Mouse (Mus musculus) left cerebral cortex, adult 8-10 months (tissue): Measurements from ENCODE around the gene Cenpa. TPM values are rescaled to one million over a fixed set of nuclear protein-coding genes. Genes with fewer than 3 reads are reported as not detected.

Experiments used
- DNase-seq, 2 experiments: peaks; one replicate each; pipeline ENCODE4 v3.0.0; 2022; ENCODE audit warnings: low spot score in 2 of 2
- total RNA-seq, 4 experiments: library from RNA; stranded (reverse); gene quantifications; 2 replicates each; pipeline ENCODE4 v1.2.4; 2022

Gene Cenpa
- total RNA-seq = 1 to 10 TPM; 3.8 to 4.9 (median 4.5) TPM

DNA sequence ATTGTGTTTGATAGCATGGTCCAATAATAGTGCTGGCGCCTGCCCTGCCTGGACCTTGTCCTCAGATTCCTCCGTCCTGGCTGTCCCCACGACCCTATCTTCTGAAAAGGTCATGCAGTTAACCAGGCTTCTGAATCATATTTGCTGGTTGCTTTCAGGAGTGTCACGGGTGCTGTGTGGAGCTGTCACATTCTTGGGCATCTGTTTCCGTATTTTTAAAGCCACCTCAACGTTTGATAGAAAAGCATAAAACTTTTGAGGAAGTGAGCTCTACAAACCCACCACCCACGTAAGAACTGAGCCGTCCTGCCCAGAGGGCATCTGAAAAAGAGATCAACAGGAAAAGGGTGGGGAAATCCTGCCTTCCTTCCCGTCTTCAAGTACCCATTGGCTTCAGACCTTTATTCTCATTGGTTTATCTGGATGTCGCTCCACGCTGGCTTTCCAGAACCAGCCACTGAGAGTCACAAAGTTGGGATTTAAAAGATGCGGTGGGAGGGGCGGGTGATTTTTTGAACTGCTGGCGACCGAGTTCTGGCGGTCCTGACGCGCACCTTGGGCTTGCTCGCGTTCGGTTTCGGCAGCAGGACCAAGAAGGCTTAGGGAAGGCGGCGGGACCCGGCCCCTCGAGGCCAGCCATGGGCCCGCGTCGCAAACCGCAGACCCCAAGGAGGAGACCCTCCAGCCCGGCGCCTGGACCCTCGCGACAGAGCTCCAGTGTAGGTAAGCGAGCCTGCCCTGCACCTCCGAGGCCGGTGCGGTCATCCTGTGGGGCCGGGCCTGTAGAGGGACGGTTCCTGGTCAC lies at the start of gene Cenpa:
Gene Cenpa (plus strand): TSS at position 387 of the 805 bp plus-strand sequence.
- peak; percentile 65 to 95 for DNase-seq

DNA sequence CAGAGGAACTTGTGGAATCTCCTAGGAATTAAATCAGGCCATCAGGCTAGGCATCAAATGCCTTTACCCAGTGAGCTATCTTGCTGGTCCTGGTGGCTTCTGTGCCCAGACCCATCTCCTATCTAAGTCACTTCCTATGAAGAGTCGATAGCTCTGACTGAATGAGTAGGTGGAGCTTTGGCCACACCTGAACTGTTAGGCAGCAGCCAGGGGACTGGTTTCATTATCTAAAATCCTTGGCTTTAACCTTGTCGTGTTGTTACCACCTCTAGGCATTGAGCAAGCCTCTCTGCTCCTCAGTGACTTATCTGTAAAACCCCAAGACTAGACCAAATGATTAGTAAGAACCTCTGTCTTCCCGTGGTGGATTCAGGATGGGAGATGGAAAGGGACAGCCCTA lies 49.2 kb upstream of the Cenpa start:
- DNase-seq = no peak

DNA sequence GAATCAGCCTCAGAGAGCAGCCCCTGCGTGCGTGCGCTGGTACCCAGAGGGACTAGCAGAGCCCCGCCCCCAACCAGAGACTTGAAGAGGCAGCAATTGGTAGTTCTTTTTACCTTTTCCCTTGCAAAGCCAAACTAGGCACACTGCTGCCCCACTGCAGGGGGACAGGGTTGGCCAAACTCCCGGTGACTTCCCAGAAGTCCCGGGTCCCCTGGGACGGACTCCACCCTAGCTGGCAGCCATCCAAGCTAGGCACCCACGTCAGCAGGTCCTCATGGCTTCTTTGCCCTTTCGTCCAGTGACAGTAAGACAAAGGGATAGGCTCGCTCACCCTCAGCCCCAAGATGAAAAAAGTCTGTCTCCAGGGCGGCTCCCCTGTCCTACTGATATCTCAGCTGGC lies 48.7 kb upstream of the Cenpa start:
- DNase-seq = no peak

GRCm38 (mm10) chr5:30618376-30619003 lies 48.1 kb upstream of the Cenpa start:
- DNase-seq = no peak

DNA sequence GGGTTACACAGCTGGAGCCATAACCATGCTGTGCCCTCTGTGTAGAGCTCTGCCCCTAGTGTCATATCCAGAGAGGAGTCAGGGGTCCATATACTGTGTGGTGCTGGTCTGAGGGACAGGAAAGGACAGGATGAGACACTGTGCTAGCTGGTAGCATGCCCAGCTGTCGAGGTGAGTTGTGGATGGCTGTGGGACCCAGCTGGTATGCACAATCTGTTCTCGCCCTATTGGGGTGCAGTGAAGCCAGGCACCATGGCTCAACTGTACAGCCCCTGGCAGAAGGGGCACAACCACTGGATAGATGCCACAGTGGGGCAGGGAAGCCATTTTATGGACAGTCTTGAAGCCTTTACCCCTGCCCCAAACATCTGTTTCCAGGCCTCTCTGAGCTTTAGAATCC lies 47.4 kb upstream of the Cenpa start:
- no peak for DNase-seq

- DNase-seq = no peak
Measured at GRCm38 (mm10) chr5:30620567-30620966, 46.0 kb upstream of the Cenpa start.

DNA sequence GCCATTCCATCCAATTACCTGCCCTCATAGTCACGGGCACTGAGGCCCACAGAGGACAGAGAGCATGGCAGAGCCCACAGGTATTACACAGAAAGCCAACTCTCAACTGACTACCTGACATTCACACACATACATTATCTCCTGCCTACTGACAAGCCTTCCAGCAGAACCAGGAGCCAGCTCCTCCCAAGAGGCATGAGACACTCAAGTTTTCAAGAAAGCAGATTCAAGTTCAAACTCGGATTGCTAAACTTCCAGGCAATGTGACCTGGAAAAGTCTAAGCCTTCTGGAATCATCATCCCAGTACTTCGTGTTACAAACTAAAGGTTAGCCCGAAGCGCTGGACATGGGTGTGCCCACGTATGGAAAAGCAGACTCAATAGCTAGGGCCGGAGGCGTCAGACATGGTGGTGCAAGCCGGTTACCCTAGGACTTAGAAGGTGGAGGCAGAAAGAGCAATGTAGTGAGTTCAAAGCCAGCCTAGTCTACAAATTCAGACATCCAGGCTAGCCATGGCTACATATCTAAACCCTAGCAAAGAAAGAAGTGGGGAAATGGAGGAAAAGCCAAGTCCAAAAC lies 45.3 kb upstream of the Cenpa start:
- DNase-seq = no peak

DNA sequence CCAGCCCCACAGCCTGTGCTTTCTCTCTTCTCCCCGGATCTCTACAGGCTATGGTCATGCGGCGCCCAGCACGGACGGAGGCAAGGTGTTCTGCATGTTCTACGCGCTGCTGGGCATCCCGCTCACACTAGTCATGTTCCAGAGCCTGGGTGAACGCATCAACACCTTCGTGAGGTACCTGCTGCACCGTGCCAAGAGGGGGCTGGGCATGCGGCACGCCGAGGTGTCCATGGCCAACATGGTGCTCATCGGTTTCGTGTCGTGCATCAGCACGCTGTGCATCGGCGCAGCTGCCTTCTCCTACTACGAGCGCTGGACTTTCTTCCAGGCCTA lies 44.8 kb upstream of the Cenpa start:
- DNase-seq = no peak

DNA sequence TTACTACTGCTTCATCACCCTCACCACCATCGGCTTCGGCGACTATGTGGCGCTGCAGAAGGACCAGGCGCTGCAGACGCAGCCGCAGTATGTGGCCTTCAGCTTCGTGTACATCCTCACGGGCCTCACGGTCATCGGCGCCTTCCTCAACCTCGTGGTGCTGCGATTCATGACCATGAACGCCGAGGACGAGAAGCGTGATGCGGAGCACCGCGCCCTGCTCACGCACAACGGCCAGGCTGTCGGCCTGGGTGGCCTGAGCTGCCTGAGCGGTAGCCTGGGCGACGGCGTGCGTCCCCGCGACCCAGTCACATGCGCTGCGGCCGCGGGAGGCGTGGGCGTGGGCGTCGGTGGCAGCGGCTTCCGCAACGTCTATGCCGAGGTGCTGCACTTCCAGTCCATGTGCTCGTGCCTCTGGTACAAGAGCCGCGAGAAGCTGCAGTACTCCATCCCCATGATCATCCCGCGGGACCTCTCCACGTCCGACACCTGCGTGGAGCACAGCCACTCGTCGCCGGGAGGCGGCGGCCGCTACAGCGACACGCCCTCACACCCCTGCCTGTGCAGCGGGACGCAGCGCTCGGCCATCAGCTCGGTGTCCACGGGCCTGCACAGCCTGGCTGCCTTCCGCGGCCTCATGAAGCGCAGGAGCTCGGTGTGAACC lies 44.3 kb upstream of the Cenpa start:
- DNase-seq = no peak

GRCm38 (mm10) chr5:30622841-30623185 lies 43.8 kb upstream of the Cenpa start:
- DNase-seq = no peak

DNA sequence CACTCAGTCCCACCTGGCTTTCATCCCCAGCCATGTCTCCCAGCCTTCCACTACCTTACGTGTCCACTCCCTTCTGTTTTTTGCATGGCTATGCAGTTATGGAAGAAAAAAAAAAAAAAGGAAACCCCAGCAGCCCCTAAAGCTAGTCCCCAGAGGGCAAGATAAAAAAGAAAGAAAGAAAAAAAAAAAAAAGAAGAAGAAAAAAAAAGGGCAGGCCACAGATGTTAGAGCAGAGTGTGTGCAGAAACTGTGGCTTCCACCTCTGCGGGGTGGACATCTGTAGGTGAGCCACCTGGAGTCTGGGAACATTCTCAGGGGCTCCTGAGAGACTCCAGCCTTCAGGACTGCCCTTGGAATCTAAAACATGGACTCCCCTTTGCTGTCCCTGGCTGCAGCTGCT lies 43.2 kb upstream of the Cenpa start:
- no peak for DNase-seq

GRCm38 (mm10) chr5:30624311-30624710 lies 42.3 kb upstream of the Cenpa start:
- no peak for DNase-seq

DNA sequence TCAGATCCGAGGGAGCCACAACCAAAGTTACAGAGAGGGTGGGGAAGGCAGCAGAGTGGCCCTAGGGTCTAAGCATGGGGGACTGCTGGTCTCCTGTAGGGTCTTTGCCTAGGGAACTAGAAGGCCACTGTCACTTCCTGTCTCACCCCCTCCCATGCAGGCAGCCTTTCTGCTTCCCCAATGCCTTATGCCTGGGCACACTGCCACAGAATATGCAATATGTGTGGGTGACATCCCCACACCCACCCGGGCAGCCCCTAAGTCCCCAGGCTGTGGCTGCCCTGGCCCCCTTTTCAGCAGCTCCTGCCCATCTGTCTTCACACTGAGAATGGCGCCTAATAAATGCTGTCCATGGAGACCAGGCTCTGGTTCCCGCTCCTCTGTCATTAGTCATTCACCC lies 41.7 kb upstream of the Cenpa start:
- no peak for DNase-seq

DNA sequence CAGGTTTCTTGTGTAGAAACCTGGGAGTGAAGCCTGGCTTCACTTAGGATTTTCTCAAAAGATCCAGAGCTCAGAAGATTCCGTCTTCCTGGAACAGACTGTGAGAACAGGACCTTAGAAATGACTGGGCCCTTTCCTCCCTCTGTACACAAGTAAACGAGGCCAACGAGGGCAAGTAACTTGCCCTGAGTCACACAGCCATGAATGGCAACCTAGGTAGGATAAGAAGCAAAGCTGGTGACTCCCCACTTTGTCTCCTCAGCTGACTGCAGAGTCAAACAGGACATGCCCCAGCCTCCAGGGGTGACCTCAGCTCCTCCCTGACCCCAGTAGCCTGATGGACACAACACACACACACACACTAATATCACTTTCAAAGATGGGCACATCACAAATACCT lies 41.2 kb upstream of the Cenpa start:
- no peak for DNase-seq

GRCm38 (mm10) chr5:30626331-30627105 lies 40.1 kb upstream of the Cenpa start:
- no peak for DNase-seq

- DNase-seq = no peak
Measured at GRCm38 (mm10) chr5:30628511-30628910, 38.1 kb upstream of the Cenpa start.

DNA sequence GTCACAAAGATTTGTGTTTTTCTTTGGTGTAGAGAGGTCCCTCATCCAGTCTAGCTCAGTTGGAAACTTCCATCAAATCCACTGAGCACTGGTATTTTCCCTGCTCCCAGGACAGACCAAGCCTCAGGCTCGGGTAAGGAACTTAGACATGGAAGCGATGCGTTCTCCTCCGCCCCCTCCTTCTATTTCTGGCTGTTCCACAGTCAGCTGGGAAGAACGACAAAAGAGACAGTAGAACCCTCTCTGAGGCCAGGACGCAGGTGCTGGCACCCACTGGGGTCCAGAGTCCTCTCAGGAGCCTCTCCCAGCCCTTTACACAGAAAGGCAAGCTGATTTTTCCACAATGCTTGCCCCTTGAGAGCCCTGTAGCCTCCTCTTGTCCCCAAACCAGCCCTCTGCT lies 36.2 kb upstream of the Cenpa start:
- DNase-seq = peak in 1 of 2 experiments; percentile 43

DNA sequence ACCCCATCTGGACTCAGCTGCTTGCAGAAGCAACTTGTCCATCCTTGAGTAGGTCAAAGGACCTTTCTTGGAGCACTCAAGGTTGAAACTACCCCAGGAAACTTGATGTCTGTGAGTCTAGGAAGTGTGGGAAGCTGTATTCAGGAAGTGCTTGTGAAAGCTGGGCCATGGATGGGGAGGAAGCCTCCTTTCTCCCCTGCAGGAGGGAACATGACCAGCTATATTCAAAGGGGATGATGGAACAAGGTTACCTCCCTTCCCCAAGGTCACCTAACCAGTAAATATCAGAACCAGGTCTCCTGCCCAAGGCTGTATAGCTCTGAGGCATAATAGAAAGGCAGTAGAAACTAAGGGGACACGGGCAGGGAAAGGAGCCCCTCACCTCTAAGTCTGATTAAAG lies 34.4 kb upstream of the Cenpa start:
- DNase-seq = no peak

DNA sequence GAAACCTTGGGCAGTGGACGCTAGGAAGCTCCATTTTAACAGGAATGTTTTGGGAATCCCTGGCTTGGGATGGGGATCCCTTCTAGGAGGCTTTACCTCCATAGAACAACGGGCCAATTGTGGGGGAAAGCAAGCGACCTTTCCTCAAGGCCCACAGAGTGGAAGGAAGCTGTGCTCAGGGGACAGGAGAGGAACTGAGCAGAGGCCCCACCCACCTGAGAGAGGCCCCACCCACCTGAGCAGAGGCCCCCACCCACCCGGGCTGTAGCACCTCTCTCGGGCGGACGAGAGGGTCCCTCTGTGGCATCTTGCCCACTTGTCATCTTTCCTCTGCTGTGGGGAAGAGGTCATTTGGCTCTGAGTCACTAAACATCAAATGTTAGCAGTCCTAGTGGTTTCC lies 29.6 kb upstream of the Cenpa start:
- DNase-seq = no peak

- DNase-seq = peak; percentile 62 to 69
Measured at GRCm38 (mm10) chr5:30638041-30638440, 28.5 kb upstream of the Cenpa start.

- peak; percentile 10 to 75 for DNase-seq
Measured at GRCm38 (mm10) chr5:30643477-30644179, 22.9 kb upstream of the Cenpa start.
